Mouse (Mus musculus) B cell, adult 2 months (primary cell): ENCODE data around the gene Pan3.

Experiments used
- DNase-seq, 2 experiments: peaks; one replicate each; pipeline ENCODE4 v3.0.0; 2022

Pan3 gene

GRCm38 (mm10) chr5:147432927-147433326 is 3.0 kb downstream of the Pan3 start:
- DNase-seq: no peak

- DNase-seq: peak in 1 of 2 experiments; percentile 10
These were observed 5.3 kb downstream of the Pan3 start for GRCm38 (mm10) chr5:147435224-147435623.

GRCm38 (mm10) chr5:147435751-147436150 is 5.8 kb downstream of the Pan3 start:
- DNase-seq: no peak

- DNase-seq: no peak
These were observed 6.5 kb downstream of the Pan3 start for GRCm38 (mm10) chr5:147436491-147436890.

GRCm38 (mm10) chr5:147440996-147441507 is 11.1 kb downstream of the Pan3 start:
- DNase-seq: no peak

GRCm38 (mm10) chr5:147441979-147442378 is 12.0 kb downstream of the Pan3 start:
- no peak for DNase-seq

GRCm38 (mm10) chr5:147442741-147443140 is 12.8 kb downstream of the Pan3 start:
- DNase-seq: no peak

GRCm38 (mm10) chr5:147444298-147444697 is 14.3 kb downstream of the Pan3 start:
- DNase-seq: no peak

GRCm38 (mm10) chr5:147444757-147445156 is 14.8 kb downstream of the Pan3 start:
- DNase-seq: no peak

- DNase-seq: no peak
These were observed 15.3 kb downstream of the Pan3 start for GRCm38 (mm10) chr5:147445252-147445651.

GRCm38 (mm10) chr5:147448526-147448925 is 18.6 kb downstream of the Pan3 start:
- no peak for DNase-seq

GRCm38 (mm10) chr5:147448933-147449332 is 19.0 kb downstream of the Pan3 start:
- DNase-seq: peak; percentile 32 to 45

GRCm38 (mm10) chr5:147456491-147456890 is 26.5 kb downstream of the Pan3 start:
- DNase-seq: no peak

- DNase-seq: no peak
These were observed 30.0 kb downstream of the Pan3 start for GRCm38 (mm10) chr5:147459821-147460567.

GRCm38 (mm10) chr5:147463251-147463650 is 33.3 kb downstream of the Pan3 start:
- no peak for DNase-seq

- no peak for DNase-seq
These were observed 36.4 kb downstream of the Pan3 start for GRCm38 (mm10) chr5:147466361-147466760.

GRCm38 (mm10) chr5:147471163-147471562 is 41.2 kb downstream of the Pan3 start:
- DNase-seq: no peak

- DNase-seq: peak; percentile 43 to 52
These were observed 43.1 kb downstream of the Pan3 start for GRCm38 (mm10) chr5:147473071-147473470.

GRCm38 (mm10) chr5:147473856-147474255 is 43.9 kb downstream of the Pan3 start:
- DNase-seq: peak; percentile 43 to 48

GRCm38 (mm10) chr5:147476109-147476508 is 46.1 kb downstream of the Pan3 start:
- DNase-seq: no peak

- peak; percentile 42 to 45 for DNase-seq
These were observed 47.1 kb downstream of the Pan3 start for GRCm38 (mm10) chr5:147477106-147477505.

- no peak for DNase-seq
These were observed 49.4 kb downstream of the Pan3 start for GRCm38 (mm10) chr5:147479341-147479740.

GRCm38 (mm10) chr5:147484142-147484541 is 54.2 kb downstream of the Pan3 start:
- DNase-seq: peak in 1 of 2 experiments; percentile 21

- no peak for DNase-seq
These were observed 59.3 kb downstream of the Pan3 start for GRCm38 (mm10) chr5:147489226-147489625.

GRCm38 (mm10) chr5:147490907-147491306 is 60.9 kb downstream of the Pan3 start:
- no peak for DNase-seq
